Mouse (Mus musculus): ENCODE measurements around the gene Chml. TPM values are rescaled to one million over a fixed set of nuclear protein-coding genes. Genes with fewer than 3 reads are reported as not detected.

The Chml gene
- polyA plus RNA-seq, 1 experiment: 2.6 TPM

GRCm38 (mm10) chr1:175699375-175699774, 6.7 kb upstream of the Chml start:
- Histone ChIP-seq H3K4me3 (replicated peaks; ENCODE audit: control insufficient read depth, low read depth, low read length) (no peak overlapping the region), H3K27ac (ENCODE audit: control insufficient read depth, insufficient read depth, low read depth, low read length, poor library complexity) (no peak overlapping the region), H3K4me1 (ENCODE audit: control insufficient read depth, insufficient read depth, low read length) (no peaks in the 10 kb centered on the region)
- TF ChIP-seq POLR2A (IDR thresholded peaks at IDR 0.05; ENCODE audit: borderline replicate concordance, control insufficient read depth, low read depth, low read length) (no peak), CTCF (IDR thresholded peaks at IDR 0.05; ENCODE audit: control insufficient read depth, insufficient read depth, low read length) (no peak)
- 51% methylated on average over 3 of the region's 3 CpGs for WGBS

GRCm38 (mm10) chr1:175698293-175698692, 5.6 kb upstream of the Chml start, which contains the start of gene Wdr64:
Gene Wdr64, plus strand, starts transcription at chr1:175698593.
- 82% methylated on average over 1 of the region's 1 CpGs for WGBS
- H3K4me3 ChIP-seq (replicated peaks; ENCODE audit: control insufficient read depth, low read depth, low read length): no peak within 1 kb of the TSS
- no peak for TF ChIP-seq POLR2A (IDR thresholded peaks at IDR 0.05; ENCODE audit: borderline replicate concordance, control insufficient read depth, low read depth, low read length)
- TF ChIP-seq CTCF (IDR thresholded peaks at IDR 0.05; ENCODE audit: control insufficient read depth, insufficient read depth, low read length): no peak
- H3K27ac ChIP-seq (ENCODE audit: control insufficient read depth, insufficient read depth, low read depth, low read length, poor library complexity): no peak within 1 kb of the TSS
- H3K4me1 ChIP-seq (ENCODE audit: control insufficient read depth, insufficient read depth, low read length): no peaks in the 10 kb centered on the region

GRCm38 (mm10) chr1:175693429-175693960, 794 bp upstream of the Chml start:
- Histone ChIP-seq H3K4me3 (replicated peaks; ENCODE audit: control insufficient read depth, low read depth, low read length) (no peak overlapping the region), H3K27ac (ENCODE audit: control insufficient read depth, insufficient read depth, low read depth, low read length, poor library complexity) (no peak overlapping the region), H3K4me1 (ENCODE audit: control insufficient read depth, insufficient read depth, low read length) (no peaks in the 10 kb centered on the region)
- no peak for TF ChIP-seq POLR2A (IDR thresholded peaks at IDR 0.05; ENCODE audit: borderline replicate concordance, control insufficient read depth, low read depth, low read length)
- no peak for TF ChIP-seq CTCF (IDR thresholded peaks at IDR 0.05; ENCODE audit: control insufficient read depth, insufficient read depth, low read length)
- WGBS: 33% methylated on average over 12 of the region's 12 CpGs

GRCm38 (mm10) chr1:175692997-175693361, 278 bp upstream of the Chml start:
- H3K4me3 ChIP-seq (replicated peaks; ENCODE audit: control insufficient read depth, low read depth, low read length): peak overlapping the region; percentile 65

GRCm38 (mm10) chr1:175691686-175692245, 935 bp downstream of the Chml start:
- TF ChIP-seq POLR2A (IDR thresholded peaks at IDR 0.05; ENCODE audit: borderline replicate concordance, control insufficient read depth, low read depth, low read length) (no peak), CTCF (IDR thresholded peaks at IDR 0.05; ENCODE audit: control insufficient read depth, insufficient read depth, low read length) (no peak)
- Histone ChIP-seq H3K4me3 (replicated peaks; ENCODE audit: control insufficient read depth, low read depth, low read length) (peak overlapping the region; percentile 94), H3K4me1 (ENCODE audit: control insufficient read depth, insufficient read depth, low read length) (no peaks in the 10 kb centered on the region), H3K27ac (ENCODE audit: control insufficient read depth, insufficient read depth, low read depth, low read length, poor library complexity) (peak overlapping the region; percentile 82; the same call in 1 of the 2 replicates)
- 3% methylated on average over 22 of the region's 22 CpGs for WGBS

More at GRCm38 (mm10) chr1:175692997-175693361, 278 bp upstream of the Chml start:
- Histone ChIP-seq H3K4me1 (ENCODE audit: control insufficient read depth, insufficient read depth, low read length) (no peaks in the 10 kb centered on the region), H3K27ac (ENCODE audit: control insufficient read depth, insufficient read depth, low read depth, low read length, poor library complexity) (no peak overlapping the region)
- TF ChIP-seq CTCF (IDR thresholded peaks at IDR 0.05; ENCODE audit: control insufficient read depth, insufficient read depth, low read length) (no peak), POLR2A (IDR thresholded peaks at IDR 0.05; ENCODE audit: borderline replicate concordance, control insufficient read depth, low read depth, low read length) (no peak)
- WGBS: under 1% methylated on average over 17 of the region's 17 CpGs

- H3K4me1 ChIP-seq (ENCODE audit: control insufficient read depth, insufficient read depth, low read length): no peaks in the 10 kb centered on the region
- H3K27ac ChIP-seq (ENCODE audit: control insufficient read depth, insufficient read depth, low read depth, low read length, poor library complexity): no peak overlapping the region
- TF ChIP-seq POLR2A (IDR thresholded peaks at IDR 0.05; ENCODE audit: borderline replicate concordance, control insufficient read depth, low read depth, low read length) (no peak), CTCF (IDR thresholded peaks at IDR 0.05; ENCODE audit: control insufficient read depth, insufficient read depth, low read length) (no peak)
- 59% methylated on average over 6 of the region's 6 CpGs for WGBS
- no peak overlapping the region for H3K4me3 ChIP-seq (replicated peaks; ENCODE audit: control insufficient read depth, low read depth, low read length)
These were observed 11.7 kb downstream of the Chml start for GRCm38 (mm10) chr1:175680995-175681394.

GRCm38 (mm10) chr1:175677459-175677858, 15.2 kb downstream of the Chml start:
- WGBS: 72% methylated on average over 6 of the region's 6 CpGs
- Histone ChIP-seq H3K4me1 (ENCODE audit: control insufficient read depth, insufficient read depth, low read length) (no peaks in the 10 kb centered on the region), H3K4me3 (replicated peaks; ENCODE audit: control insufficient read depth, low read depth, low read length) (no peak overlapping the region), H3K27ac (ENCODE audit: control insufficient read depth, insufficient read depth, low read depth, low read length, poor library complexity) (no peak overlapping the region)
- TF ChIP-seq POLR2A (IDR thresholded peaks at IDR 0.05; ENCODE audit: borderline replicate concordance, control insufficient read depth, low read depth, low read length): no peak
- no peak for TF ChIP-seq CTCF (IDR thresholded peaks at IDR 0.05; ENCODE audit: control insufficient read depth, insufficient read depth, low read length)

- TF ChIP-seq CTCF (IDR thresholded peaks at IDR 0.05; ENCODE audit: control insufficient read depth, insufficient read depth, low read length) (no peak), POLR2A (IDR thresholded peaks at IDR 0.05; ENCODE audit: borderline replicate concordance, control insufficient read depth, low read depth, low read length) (no peak)
- Histone ChIP-seq H3K27ac (ENCODE audit: control insufficient read depth, insufficient read depth, low read depth, low read length, poor library complexity) (no peak overlapping the region), H3K4me1 (ENCODE audit: control insufficient read depth, insufficient read depth, low read length) (no peaks in the 10 kb centered on the region), H3K4me3 (replicated peaks; ENCODE audit: control insufficient read depth, low read depth, low read length) (no peak overlapping the region)
- WGBS: 68% methylated on average over 6 of the region's 6 CpGs
These were observed 17.6 kb downstream of the Chml start for GRCm38 (mm10) chr1:175675116-175675515.

All from bone marrow, adult 2 months (tissue).